Mouse (Mus musculus) hindbrain, embryonic 10.5 days (tissue): ENCODE measurements at regions not wholly inside any gene's neighbourhood (a gene's known extent, or its start where the extent isn't known, plus 50 kb on each side); places are given as distances from the start of the nearest gene placed in this dataset.
"Not testable (repeated sequence)": the region's sequence is repeated elsewhere in the genome, so short reads cannot be mapped to it uniquely, and the experiment has no call there.

Experiments
- DNase-seq: peaks from one replicate; pipeline ENCODE4 v3.0.0-alpha.2; 2017; ENCODE audit warnings: low spot score
- H3K27ac ChIP-seq: fragments of 300-500 bp; sonication (generic); 2 replicates; pipeline ENCODE4 v1.5.1; 2016; ENCODE audit warnings: mild to moderate bottlenecking, moderate library complexity
- H3K27me3 ChIP-seq: fragments of 300-500 bp; sonication (generic); 2 replicates; pipeline ENCODE4 v1.6.1; 2016; ENCODE audit warnings: mild to moderate bottlenecking; ENCODE audit not compliant: poor library complexity, insufficient read depth, severe bottlenecking
- H3K36me3 ChIP-seq: fragments of 300-500 bp; sonication (generic); 2 replicates; pipeline ENCODE4 v1.6.1; 2016; ENCODE audit warnings: mild to moderate bottlenecking, moderate library complexity
- H3K4me1 ChIP-seq: fragments of 300-500 bp; sonication (generic); replicated peaks from 2 replicates; pipeline ENCODE4 v1.6.1; 2016; ENCODE audit warnings: mild to moderate bottlenecking
- H3K4me3 ChIP-seq: fragments of 300-500 bp; sonication (generic); 2 replicates; pipeline ENCODE4 v1.5.1; 2016; ENCODE audit warnings: mild to moderate bottlenecking, moderate library complexity
- H3K9me3 ChIP-seq: fragments of 300-500 bp; sonication (generic); 2 replicates; pipeline ENCODE4 v1.6.1; 2016; ENCODE audit warnings: mild to moderate bottlenecking, moderate library complexity
- WGBS: fragments of 180-500 bp; shearing (Covaris S2); methylation state at CpG from one replicate; pipeline ENCODE4 v1.1.7; 2016; 5-methylcytosine and 5-hydroxymethylcytosine counted together

DNA sequence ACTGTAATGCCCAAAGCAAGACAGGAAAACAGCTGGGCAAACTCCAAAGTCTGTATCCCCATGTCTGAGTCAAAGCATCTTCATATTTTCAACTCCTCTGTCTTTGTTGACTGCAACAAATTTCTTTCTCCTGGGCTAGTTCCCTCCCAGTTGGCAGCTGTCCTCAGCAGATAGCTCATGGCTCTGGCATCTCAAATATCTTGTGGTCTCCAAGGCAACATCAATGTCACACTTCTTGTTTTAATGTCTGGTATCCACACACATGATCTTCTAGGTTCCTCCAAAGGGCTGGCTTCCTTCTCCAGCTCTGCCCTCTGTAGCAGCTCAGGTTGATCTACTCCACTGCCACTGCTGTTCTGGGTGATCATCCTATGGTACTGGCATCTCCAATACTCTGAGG is 242.0 kb upstream of the Zfp804b start:
- Histone ChIP-seq H3K27me3 (no peaks in the 10 kb centered on the region), H3K4me3 (no peak overlapping the region), H3K4me1 (no peaks in the 10 kb centered on the region), H3K36me3 (no peaks in the 10 kb centered on the region), H3K9me3 (no peaks in the 10 kb centered on the region), H3K27ac (no peak overlapping the region)
- DNase-seq = no peak

DNA sequence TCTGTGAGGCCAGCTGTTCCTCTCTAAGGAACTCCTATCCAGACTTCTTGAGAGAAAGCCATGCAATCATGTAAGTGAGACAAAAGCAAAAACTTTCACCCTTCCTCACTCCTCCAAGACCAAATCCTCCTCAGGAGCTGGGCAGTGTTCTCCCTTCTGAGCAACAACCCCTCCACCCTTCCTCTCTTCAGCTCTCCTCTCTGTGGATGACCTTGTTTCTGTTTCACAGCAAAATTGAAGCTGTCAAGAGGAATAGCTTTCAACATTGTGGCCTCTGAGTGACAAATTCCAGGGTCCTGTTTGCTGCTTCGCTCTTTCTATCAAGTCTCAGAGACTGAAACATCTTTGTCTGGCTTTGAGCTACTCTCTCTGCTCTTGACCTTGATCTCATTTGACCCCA is 255.9 kb upstream of the Zfp804b start:
- H3K9me3 ChIP-seq = no peaks in the 10 kb centered on the region
- H3K27ac ChIP-seq = no peak overlapping the region
- H3K36me3 ChIP-seq = no peaks in the 10 kb centered on the region
- WGBS = 80% methylated on average over 1 of the region's 1 CpGs
- no peak for DNase-seq
- no peak overlapping the region for H3K4me3 ChIP-seq
- no peaks in the 10 kb centered on the region for H3K27me3 ChIP-seq
- H3K4me1 ChIP-seq = no peaks in the 10 kb centered on the region

DNA sequence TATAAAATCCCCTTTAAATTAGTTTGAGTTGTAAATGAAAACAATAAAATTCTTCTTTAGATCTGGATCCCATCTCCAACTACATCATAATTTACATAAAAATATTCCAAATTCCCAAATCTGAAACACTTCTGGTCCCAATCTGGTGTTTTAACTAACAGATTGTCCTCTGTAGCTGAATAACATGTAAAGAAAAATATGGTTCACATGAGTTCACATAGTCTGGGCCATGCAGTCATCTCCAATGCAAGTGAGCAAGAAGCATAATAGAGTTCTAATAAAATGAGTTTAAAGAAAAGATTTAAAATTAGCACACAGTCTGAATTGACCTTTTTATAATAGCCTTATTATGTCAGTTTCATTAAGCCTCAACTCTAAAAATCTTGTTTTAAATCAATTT is 263.0 kb upstream of the Zfp804b start:
- Histone ChIP-seq H3K27me3 (no peaks in the 10 kb centered on the region), H3K36me3 (no peaks in the 10 kb centered on the region), H3K27ac (no peak overlapping the region), H3K9me3 (no peaks in the 10 kb centered on the region), H3K4me1 (no peaks in the 10 kb centered on the region), H3K4me3 (no peak overlapping the region)
- DNase-seq = no peak

DNA sequence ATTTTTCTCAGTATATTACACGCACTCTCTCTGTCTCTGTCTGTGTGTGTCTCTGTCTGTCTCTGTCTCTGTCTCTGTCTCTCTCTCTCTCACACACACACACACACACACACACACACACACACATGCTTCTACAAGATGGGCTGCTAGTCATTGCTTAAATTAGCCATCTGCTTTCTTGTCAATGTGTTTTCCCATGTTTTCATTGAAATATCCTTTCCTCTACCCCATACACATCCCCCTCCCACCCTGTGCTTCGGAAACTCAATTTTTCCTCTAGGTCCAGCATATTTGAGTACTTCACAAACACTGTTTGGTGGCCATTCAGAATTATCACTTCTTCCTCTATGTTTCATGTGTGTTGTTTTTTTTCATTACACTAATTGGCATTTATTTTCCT is 263.4 kb upstream of the Zfp804b start:
- H3K4me3 ChIP-seq = no peak overlapping the region
- DNase-seq = no peak
- H3K36me3 ChIP-seq = no peaks in the 10 kb centered on the region
- H3K9me3 ChIP-seq = no peaks in the 10 kb centered on the region
- 85% methylated on average over 2 of the region's 2 CpGs for WGBS
- no peaks in the 10 kb centered on the region for H3K4me1 ChIP-seq
- H3K27ac ChIP-seq = no peak overlapping the region
- no peaks in the 10 kb centered on the region for H3K27me3 ChIP-seq

DNA sequence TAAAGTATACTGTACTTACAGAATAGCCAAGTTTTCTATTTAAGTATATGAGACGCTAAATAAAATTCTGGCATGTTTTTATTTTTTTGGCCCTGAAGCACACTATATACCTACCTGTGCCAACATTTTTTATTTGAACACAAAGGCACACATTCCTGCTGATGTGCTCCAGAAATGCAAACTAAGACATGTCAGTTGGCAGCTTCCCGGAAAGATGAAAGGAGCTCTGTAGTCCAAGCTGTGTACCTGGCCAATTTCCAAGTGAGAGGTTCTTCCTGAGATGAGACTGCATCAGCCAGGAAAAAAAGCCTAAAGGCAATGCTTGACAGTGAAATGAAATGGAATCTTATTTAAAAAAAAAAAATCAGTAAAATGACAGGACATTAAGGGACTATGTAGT is 305.0 kb upstream of the Steap4 start:
- no peaks in the 10 kb centered on the region for H3K9me3 ChIP-seq
- no peaks in the 10 kb centered on the region for H3K27me3 ChIP-seq
- no peak overlapping the region for H3K27ac ChIP-seq
- H3K4me1 ChIP-seq = no peaks in the 10 kb centered on the region
- H3K4me3 ChIP-seq = no peak overlapping the region
- no peak for DNase-seq
- WGBS = 93% methylated on average over 2 of the region's 2 CpGs
- H3K36me3 ChIP-seq = no peaks in the 10 kb centered on the region

DNA sequence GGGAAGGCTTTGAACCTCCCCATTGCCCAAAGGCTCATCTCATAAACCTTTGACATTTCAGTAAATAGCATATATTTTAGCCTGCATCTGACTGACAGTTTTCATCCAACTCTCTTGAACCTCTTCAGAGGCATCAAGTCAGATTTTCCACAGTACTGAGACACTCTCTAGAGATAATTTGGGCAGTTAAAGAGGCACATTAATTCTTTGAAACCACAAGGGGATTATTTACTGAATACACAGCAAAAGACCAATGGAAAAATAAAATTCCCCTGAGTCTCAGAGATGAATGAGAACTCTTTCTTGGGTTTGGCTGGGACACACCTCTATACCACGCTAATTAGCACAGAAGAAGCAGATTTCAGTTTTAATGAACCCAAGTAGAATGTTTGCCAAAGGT is 258.5 kb upstream of the Steap4 start:
- WGBS = 74% methylated on average over 1 of the region's 1 CpGs
- DNase-seq = no peak
- H3K4me3 ChIP-seq = no peak overlapping the region
- no peaks in the 10 kb centered on the region for H3K9me3 ChIP-seq
- no peaks in the 10 kb centered on the region for H3K4me1 ChIP-seq
- no peaks in the 10 kb centered on the region for H3K27me3 ChIP-seq
- H3K27ac ChIP-seq = no peak overlapping the region
- no peaks in the 10 kb centered on the region for H3K36me3 ChIP-seq

DNA sequence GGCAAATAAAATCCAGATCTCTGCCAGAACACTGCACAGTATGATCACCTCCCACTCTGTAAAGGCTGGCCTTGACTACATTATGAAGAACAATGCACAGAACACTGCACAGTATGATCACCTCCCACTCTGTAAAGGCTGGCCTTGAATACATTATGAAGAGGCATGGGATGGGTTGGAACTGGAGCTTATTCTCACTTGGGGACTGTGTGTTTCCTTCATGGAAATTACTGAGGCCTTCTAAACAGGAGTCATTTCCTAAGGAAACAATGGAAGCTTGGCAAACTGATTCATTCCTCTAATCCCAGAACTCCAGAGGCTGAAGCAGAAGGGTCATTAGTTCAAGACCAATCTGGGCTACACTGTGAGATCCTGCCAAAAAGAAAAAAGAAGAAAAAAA is 240.7 kb upstream of the Steap4 start:
- no peak overlapping the region for H3K27ac ChIP-seq

DNA sequence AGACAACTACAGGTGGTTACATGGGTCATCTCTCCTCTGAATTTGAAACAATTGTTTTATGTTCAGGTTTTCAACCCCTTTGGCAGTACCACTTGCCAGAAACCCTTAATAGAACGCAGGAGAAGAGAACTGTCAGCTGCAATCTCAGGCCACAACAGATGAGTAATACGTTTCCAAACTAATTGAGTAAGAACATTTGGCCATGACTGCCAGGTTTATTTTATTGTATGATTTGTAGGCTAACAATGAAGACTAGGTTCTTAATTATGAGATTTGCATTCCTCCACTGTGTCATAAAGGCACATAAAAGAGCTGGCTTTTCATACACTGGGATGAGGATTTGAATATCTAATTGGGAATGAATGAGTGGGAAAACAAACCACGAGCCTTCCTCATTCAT is 240.2 kb upstream of the Steap4 start:
- Histone ChIP-seq H3K9me3 (no peaks in the 10 kb centered on the region), H3K4me1 (no peaks in the 10 kb centered on the region), H3K4me3 (no peak overlapping the region), H3K27me3 (no peaks in the 10 kb centered on the region), H3K36me3 (no peaks in the 10 kb centered on the region), H3K27ac (no peak overlapping the region)
- WGBS = 85% methylated on average over 3 of the region's 3 CpGs
- DNase-seq = no peak

More for the DNA sequence above, 240.7 kb upstream of the Steap4 start:
- no peaks in the 10 kb centered on the region for H3K27me3 ChIP-seq
- no peak for DNase-seq
- no peaks in the 10 kb centered on the region for H3K36me3 ChIP-seq
- no peaks in the 10 kb centered on the region for H3K9me3 ChIP-seq
- no peak overlapping the region for H3K4me3 ChIP-seq
- no peaks in the 10 kb centered on the region for H3K4me1 ChIP-seq

DNA sequence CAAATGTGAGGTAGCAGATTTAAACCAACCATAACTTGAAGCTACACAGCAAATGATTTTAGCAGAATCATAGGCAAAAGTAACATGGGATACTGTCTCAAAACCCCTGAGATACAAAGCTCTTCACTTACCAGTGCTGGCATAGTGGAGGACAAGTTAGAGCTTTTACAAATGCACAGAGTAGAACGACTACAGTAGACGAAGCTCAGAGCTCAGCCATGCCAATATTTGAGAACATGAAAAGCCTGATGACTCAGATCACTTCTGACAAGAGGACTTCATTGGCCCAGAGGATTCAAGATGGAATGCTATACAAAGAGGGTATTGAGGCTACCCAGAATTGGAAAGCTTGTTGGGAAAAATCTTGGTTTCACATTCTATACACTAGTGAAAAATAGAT is 239.6 kb upstream of the Steap4 start:
- no peak overlapping the region for H3K27ac ChIP-seq
- no peaks in the 10 kb centered on the region for H3K36me3 ChIP-seq
- H3K27me3 ChIP-seq = no peaks in the 10 kb centered on the region
- H3K9me3 ChIP-seq = no peaks in the 10 kb centered on the region
- no peak for DNase-seq
- WGBS = 86% methylated on average over 2 of the region's 2 CpGs
- H3K4me1 ChIP-seq = no peaks in the 10 kb centered on the region
- H3K4me3 ChIP-seq = no peak overlapping the region

DNA sequence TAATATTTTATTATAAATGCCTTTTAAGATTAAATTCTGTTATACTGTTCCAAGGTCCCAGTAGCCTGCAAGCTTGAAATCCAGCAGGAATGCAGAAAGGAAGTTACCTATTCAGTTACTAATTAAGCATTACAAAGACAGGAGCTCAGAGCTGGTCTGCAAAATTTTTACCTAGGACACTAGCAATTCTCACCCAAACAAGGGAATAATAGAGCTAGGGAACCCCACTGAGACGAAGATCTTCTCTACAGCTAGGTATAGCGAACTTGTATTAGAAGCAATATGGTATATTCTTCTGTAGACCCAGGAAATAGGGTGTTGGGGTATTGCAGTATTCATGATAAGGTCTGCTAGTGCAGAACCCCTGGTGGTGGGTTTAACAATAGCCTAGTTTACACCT is 227.7 kb upstream of the Steap4 start:
- H3K4me3 ChIP-seq, H3K27ac ChIP-seq, H3K36me3 ChIP-seq, H3K4me1 ChIP-seq, DNase-seq, H3K27me3 ChIP-seq, H3K9me3 ChIP-seq: not testable (repeated sequence)
- 61% methylated on average over 2 of the region's 2 CpGs for WGBS

DNA sequence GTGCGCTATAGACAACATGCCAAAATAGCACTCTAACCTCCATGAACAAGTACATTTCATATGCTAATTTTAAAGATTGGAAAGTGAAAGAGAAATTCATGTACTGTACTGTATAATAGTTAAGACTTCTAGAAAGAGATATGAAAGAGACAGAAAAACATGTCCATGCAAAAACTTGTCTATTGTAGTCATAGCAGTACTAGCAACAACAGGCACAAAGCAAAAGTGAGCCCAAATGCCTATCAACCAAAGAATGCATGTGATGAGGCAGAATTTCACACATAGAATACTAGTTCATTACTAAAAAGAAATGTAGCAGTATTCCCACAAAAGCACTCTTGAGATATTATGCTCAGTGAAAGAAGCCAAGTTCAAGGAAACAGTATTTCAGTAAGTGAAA is 180.4 kb upstream of the Steap4 start:
- WGBS = 89% methylated on average over 1 of the region's 1 CpGs
- Histone ChIP-seq H3K4me3 (no peak overlapping the region), H3K27ac (no peak overlapping the region), H3K27me3 (no peaks in the 10 kb centered on the region), H3K36me3 (no peaks in the 10 kb centered on the region), H3K9me3 (no peaks in the 10 kb centered on the region), H3K4me1 (no peaks in the 10 kb centered on the region)
- no peak for DNase-seq

DNA sequence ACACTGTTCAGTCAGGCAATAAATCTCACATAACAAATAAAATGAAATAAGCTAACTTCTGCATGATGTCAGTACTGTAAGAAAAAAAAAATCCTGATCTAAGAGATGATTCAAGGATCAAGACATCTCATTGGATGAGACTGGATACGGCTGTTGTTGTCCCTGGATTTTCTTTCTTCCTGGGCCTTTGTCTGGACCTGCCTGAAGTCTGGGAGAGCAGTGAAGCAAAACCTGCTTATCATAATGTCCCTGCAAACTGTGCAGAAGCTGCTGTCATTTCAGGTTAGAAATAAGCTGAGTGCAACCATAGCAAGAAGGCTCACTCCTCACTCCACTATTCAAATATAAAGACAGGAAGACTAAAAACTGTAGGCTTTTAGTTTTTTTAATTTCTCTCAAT is 178.0 kb upstream of the Steap4 start:
- H3K4me1 ChIP-seq = no peaks in the 10 kb centered on the region
- WGBS = 56% methylated on average over 1 of the region's 1 CpGs
- H3K36me3 ChIP-seq = no peaks in the 10 kb centered on the region
- no peaks in the 10 kb centered on the region for H3K9me3 ChIP-seq
- no peak for DNase-seq
- H3K27ac ChIP-seq = no peak overlapping the region
- H3K27me3 ChIP-seq = no peaks in the 10 kb centered on the region
- no peak overlapping the region for H3K4me3 ChIP-seq

DNA sequence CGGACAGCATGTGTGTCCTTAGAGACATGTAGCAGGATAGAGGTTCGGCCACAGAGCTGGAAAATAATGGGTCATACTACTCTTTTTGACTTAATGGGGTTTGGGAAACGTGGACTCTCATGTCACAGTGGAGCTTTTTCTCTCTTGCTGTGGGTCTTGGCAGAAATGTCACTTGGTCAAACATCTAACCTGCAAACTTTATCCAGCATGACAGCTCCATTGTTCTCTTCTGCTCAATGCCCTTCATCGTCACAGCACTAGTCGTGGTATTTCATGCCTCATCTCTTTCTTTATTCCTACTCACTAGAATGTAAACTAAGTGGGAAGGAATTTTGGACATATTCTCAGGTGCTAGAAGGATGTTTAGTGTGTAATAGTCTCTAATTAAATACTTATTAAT is 171.9 kb upstream of the Steap4 start:
- DNase-seq = no peak
- Histone ChIP-seq H3K36me3 (no peaks in the 10 kb centered on the region), H3K27ac (no peak overlapping the region), H3K4me3 (no peak overlapping the region), H3K9me3 (no peaks in the 10 kb centered on the region), H3K4me1 (no peaks in the 10 kb centered on the region), H3K27me3 (no peaks in the 10 kb centered on the region)
- 43% methylated on average over 5 of the region's 5 CpGs for WGBS

DNA sequence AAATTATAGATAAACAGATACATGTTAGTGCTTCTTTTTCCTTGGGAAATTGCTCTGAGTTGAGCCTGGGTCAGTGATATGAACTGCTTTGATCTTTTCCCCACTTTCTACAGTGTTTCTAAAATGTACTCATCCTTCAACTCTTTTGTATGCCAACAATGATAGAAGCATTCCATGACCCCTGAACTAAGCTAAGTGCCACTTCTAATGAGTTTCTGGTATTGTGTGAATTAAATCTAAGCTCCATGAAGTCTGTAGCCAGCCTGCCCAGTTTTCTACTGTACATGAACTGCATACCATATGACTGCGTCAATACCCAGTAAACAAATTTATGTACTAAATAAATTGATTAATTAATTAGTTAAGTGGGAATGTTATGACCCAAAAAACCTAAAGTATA is 171.1 kb upstream of the Steap4 start:
- no peaks in the 10 kb centered on the region for H3K9me3 ChIP-seq
- H3K4me1 ChIP-seq = no peaks in the 10 kb centered on the region
- WGBS = 80% methylated on average over 1 of the region's 1 CpGs
- no peak overlapping the region for H3K27ac ChIP-seq
- H3K36me3 ChIP-seq = no peaks in the 10 kb centered on the region
- no peak overlapping the region for H3K4me3 ChIP-seq
- no peaks in the 10 kb centered on the region for H3K27me3 ChIP-seq
- DNase-seq = no peak

DNA sequence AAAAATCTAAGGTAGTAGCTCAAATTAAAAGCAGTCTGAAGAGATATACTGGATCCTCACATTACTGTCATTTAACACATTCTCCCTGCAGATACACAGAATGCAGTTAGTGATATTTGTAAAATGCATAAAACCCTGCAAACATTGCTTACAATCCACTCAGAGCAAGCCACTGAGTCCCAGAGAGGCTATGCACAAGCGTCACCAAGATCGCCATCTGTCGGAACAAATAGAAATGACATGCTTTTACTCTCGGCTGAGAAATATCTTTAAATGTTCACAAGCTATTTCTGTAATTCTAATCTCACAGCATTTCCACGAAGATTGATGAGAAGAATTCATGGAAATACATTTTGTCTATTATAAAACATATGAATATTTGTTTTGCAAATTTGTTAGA is 139.7 kb upstream of the Steap4 start:
- H3K4me1 ChIP-seq = no peaks in the 10 kb centered on the region
- no peaks in the 10 kb centered on the region for H3K36me3 ChIP-seq
- DNase-seq = no peak
- no peak overlapping the region for H3K27ac ChIP-seq
- WGBS = 35% methylated on average over 5 of the region's 5 CpGs
- no peaks in the 10 kb centered on the region for H3K27me3 ChIP-seq
- H3K4me3 ChIP-seq = no peak overlapping the region
- no peaks in the 10 kb centered on the region for H3K9me3 ChIP-seq
